Mouse (Mus musculus): ENCODE data around the gene Aldh3b1.

DNA sequence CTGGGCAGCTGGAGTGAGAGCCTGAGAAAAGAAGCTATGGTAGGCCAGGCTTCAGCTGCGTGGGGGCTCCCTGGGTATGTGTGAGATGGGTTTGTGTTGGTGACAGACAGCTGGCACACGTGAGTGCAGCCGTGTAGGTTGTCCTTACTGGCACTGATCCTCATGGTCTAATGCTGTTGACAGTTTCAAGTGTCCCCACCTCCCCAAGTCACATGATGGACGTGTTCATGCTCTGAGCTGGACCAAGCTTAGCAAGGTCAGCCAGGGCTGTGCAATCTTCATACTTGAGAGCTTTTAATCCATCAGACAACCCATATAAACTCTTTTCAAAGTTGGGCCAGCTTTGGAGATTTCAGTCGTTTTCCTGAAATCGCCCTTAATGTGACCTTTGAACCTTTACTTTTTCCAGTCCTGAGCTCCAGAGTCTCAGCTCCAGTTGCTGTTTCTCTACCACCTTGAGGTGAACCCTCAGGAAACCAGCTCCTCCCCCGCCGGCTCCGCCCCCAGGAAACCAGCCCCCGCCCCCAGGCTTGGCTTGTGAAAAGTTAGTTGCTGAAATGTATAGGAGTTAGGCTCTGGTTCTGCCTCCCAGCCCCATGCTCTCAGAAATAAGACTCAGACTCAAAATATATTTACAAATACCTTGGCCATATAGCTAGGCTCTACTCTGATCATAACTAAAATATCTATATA lies 16.4 kb upstream of the Aldh3b1 start:
- TF ChIP-seq POLR2A (IDR thresholded peaks at IDR 0.05; ENCODE audit: borderline replicate concordance, extremely low read depth, insufficient read depth, insufficient read length, poor library complexity, severe bottlenecking) (no peak), CTCF (IDR thresholded peaks at IDR 0.05; ENCODE audit: borderline replicate concordance, extremely low read depth, insufficient read depth, insufficient read length) (no peak)

Measured in brain, embryonic 14.5 days (tissue).